Mouse (Mus musculus) adrenal gland, postnatal 36 days (tissue): ENCODE results near the gene Taar7f. TPM values are rescaled to one million over a fixed set of nuclear protein-coding genes. Genes with fewer than 3 reads are reported as not detected.
"Not testable (repeated sequence)": the region's sequence is repeated elsewhere in the genome, so short reads cannot be mapped to it uniquely, and the experiment has no call there.

Experiments
- DNase-seq, 2 experiments: peaks; one replicate each; pipeline ENCODE4 v3.0.0; 2021; ENCODE audit warnings: mixed read lengths in 1 of 2
- long read RNA-seq, 2 experiments: library from polyadenylated mRNA; stranded (forward); transcript quantifications; one replicate each; pipeline ENCODE4 v2.0.0; 2021; ENCODE audit warnings: borderline sequencing depth in 2 of 2
- total RNA-seq, 2 experiments: library from RNA; stranded (reverse); gene quantifications; 2 replicates each; pipeline ENCODE4 v1.2.3; 2021

Gene Taar7f
- not detected for total RNA-seq
- long read RNA-seq, experiment 1 = 0 reads
- long read RNA-seq, experiment 2 = 0 reads

DNA sequence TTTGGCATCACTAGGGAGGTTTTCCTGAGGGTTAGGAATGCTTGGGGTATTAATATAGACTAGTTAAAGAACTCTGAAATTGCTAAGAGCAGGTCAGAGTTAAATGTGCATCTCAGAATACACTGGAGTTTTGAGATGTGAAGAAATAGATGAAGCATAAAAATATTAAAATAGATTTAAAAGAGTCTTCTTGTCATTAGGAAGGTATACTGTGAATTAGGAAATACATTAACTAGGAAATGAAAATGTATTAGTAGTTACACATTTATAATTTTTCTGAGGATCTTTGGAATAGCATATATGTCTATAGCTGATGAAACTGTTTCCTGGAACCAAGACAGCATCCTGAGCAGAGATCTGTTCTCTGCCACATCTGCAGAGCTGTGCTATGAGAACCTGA, at the start of gene Taar7f:
Taar7f (plus strand) TSS at position 301 of the 400 bp plus-strand sequence.
- no peak for DNase-seq

DNA sequence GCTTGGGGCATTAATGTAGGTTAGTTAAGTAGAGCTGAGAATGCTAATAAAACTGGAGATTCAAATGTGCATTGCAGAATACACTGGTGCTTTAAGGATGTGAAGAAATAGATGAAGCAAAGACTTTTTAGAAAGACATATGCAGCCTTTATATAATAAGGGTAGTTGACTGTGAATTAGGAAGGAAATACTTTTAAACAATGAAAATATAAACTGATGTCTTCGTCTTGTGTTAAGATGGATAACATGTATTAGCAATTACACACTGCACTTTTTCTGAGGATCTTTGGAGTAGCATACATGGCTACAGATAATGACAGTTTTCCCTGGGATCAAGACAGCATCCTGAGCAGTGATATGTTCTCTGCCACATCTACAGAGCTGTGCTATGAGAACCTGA, 49.7 kb upstream of the Taar7f start, which contains the start of gene Taar7b:
Taar7b (plus strand) TSS at position 301 of the 400 bp plus-strand sequence.
- no peak for DNase-seq

DNA sequence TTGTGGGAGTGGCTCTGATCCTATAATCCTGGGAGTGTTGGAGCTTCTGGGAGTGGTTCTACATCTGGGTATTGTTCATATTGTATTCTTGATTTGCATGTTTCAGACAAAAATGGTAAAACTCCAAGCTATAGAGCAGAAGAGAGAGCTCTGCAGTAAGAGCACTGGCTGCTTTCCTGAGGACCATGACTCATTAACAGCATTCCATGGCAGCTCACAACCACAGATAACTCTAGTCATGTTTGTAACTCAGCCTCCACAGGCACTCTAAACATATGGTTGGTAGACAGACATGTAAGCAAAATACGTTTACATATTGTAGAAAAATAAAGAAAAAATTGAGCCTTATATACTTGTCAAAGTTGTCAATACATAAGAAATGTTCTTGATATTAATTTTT, 42.9 kb upstream of the Taar7f start:
- no peak for DNase-seq

DNA sequence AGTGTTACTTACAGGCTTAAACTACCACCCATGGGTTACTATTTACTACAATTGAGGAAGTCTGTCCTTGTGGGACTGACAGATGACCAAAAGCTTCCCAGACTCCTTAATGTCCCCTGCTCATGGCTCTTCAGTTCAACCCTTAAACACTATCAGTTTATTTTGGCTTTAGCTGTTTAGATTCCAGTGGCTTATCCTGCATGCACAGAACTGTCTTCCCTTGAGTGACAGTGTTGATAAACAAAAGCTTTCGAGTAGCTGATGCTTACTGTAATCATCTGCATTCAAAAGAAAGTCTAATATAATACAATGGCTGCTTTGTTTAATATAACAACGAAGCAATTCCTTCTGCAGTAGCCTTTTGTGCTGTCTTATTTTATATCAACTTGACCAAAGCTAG, 42.3 kb upstream of the Taar7f start:
- no peak for DNase-seq

DNA sequence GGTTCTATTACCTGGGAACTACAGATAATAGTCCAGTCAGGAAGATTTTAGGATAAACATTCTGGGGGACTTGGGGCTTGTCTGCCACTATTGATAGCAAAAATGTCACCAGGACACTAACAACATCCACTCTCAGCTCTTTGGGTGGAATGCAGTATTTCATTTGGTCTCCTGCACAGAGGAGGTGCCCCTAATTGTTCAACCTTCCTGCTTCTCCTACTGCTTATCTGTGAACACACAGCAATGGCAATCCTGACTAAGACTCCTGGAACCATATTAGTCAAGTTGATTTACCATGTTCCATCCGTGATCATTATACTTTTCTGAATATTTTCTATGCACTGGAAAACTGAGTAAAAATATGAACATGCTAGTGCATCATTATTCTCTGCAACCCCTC, 41.2 kb upstream of the Taar7f start:
- no peak for DNase-seq

DNA sequence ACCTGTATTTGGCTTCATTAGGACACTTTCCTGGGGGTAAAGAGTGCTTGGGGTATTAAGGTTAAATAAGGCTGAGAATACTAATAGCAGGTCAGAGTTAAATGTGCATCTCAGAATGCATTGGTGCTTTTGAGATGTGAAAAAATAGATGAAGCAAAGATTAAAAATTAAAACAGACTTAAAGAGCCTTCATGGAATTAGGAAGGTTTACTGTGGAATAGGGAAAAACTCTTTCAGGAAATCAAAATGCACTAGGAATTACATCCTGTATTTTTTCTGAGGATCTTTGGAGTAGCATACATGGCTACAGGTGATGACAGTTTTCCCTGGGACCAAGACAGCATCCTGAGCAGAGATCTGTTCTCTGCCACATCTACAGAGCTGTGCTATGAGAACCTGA, 22.4 kb upstream of the Taar7f start, which contains the start of gene Taar7d:
Taar7d (plus strand) TSS at position 301 of the 400 bp plus-strand sequence.
- no peak for DNase-seq

DNA sequence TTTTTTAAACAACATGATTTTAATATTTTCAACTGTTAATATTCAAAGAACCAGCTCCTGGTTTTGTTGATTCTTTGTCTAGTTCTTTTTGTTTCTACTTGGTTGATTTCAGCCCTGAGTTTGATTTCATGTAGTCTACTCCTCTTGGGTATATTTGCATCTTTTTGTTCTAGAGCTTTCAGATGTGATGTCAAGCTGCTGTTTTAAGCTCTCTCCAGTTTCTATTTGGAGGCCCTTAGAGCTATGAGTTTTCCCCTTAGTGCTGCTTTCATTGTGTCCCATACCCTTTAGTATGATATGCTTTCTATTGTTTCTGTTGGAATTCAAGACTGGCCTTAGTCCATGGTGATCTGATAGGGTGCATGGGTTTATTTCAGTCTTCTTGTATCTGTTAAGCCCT, 18.0 kb upstream of the Taar7f start:
- DNase-seq = no peak

DNA sequence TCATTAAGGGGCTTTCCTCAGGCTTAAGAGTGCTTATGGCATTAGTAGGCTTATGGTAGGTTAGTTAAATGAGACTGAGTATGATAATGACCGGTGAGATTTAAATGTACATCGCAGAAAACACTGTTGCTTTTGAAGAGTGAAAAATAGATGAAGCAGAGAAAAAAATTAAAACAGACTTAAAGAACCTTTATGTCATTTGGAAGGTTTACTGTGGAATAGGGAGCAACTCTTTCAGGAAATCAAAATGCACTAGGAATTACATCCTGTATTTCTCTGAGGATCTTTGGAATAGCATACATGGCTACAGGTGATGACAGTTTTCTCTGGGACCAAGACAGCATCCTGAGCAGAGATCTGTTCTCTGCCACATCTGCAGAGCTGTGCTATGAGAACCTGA, 12.0 kb upstream of the Taar7f start, which contains the start of gene Taar7e:
Taar7e (plus strand) TSS at position 301 of the 400 bp plus-strand sequence.
- no peak for DNase-seq

DNA sequence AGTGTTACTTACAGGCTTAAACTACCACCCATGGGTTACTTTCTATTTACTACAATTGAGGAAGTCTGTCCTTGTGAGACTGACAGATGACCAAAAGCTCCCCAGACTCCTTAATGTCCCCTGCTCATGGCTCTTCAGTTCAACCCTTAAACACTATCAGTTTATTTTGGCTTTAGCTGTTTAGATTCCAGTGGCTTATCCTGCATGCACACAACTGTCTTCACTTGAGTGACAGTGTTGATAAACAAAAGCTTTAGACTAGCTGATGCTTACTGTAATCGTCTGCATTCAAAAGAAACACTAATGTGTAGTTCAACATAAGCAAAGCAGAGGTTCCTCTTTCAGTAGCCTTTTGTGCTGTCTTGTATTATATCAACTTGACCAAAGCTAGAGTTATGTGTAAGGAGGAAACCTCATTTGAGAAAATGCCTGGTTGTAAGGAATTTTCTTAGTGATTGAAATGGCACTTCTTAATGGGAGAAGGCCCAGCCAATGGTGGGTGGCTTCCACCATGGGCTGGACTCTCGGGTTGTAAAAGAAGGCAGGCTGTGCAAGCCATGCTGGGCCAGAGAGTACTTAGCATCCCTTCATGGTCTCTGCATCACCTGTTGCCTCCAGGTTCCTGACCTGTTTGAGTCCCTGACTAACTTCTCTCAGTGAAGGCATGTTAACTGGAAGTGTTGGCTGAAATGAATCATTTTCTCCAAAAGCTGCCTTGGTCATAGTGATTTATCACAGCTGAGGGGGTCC, 9.0 kb upstream of the Taar7f start:
- DNase-seq = no peak

DNA sequence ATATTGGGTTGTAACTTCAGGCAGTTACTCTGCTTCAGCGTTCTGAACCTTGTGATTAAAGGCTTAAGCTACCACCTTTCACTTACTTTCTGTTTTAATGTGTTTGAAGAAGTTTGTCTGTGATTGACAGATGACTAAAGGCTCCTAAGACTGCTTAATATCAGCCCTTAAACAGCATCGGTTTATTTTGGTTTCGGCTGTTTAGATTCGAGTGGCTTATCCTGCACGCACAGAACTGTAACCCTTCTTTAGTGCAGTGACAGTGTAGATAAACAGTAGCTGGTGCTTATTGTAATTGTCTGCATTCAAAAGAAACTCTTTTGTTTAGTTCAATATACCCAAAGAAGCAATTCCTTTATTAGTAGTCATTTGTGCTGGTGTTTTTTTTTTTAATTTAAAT, 2.7 kb downstream of the Taar7f start:
- no peak for DNase-seq

DNA sequence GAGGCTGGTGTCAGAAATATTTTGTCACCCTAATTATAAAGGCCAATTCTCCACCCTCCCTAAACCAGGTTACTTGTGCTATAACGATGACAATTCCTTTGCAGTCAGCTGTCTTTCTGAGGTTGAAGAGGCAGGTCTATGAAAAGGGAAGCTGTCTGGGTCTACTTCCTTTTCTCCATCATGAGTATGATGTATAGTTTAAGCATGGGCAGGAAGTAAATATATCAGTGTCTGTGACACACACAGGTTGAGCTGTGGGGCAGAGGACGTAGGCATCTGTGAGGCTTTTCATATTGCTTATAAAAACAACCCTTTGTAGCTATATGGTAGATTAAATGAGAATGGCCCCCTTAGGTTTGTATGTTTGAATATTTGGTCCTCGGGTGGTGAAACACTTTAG, 9.7 kb downstream of the Taar7f start:
- DNase-seq = no peak

DNA sequence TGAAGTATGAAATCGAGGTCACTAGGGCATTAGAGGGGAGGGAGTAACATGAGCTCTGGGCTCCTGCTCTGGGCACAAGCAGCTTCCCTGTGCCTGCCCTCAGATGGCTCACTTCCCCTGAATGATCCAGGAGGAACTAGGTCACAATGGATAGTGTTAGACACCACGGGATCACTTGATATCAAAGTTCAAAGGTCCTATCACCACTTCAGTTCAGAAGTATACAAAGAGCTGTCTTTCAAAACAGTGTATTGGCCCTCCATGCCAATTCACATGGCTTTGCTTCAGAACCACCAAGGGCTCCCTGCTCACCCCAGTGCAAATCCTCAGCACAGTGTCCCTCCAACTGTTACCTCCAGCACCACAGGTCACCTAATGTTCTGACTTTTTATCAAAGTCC, 25.4 kb downstream of the Taar7f start:
- DNase-seq = not testable (repeated sequence)

DNA sequence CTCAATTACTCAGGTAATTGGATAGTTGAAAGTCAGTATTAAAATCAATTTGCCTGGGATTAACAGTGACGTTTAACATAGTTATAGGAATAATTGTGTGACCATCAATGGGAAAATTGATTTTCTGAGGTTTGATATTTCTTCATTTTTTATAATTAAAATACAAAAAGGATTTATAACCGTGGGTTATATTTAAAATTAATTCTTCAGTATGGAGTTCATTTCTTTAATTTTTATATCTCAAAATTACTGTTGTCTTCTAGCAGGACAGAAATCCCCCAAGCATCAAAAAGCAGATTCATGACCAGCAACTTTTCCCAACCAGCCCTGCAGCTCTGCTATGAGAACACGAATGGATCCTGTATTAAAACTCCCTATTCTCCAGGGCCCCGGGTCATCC, 26.9 kb downstream of the Taar7f start, which contains the start of gene Taar8a:
Taar8a (plus strand) TSS at position 301 of the 400 bp plus-strand sequence.
- DNase-seq = not testable (repeated sequence)

DNA sequence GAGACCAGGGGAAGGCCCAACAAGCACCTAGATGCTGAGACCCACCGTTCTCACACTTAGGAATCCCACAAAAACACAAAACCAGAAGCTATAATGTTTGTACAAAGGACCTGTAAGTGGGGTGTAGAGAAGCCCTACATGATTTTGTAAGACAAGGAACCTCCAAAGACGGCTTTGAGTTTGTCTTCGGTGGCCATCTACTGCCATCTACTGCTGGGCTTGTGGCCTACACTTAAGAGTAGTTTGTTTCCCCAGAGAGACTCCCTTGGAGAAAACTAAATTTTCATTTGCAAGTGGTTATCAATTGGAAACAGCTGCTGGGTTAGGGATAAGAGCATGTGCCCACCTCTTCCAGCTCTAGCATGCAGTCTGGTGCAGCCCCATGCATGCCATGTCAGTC, 30.9 kb downstream of the Taar7f start:
- DNase-seq = peak; percentile 36 to 54

DNA sequence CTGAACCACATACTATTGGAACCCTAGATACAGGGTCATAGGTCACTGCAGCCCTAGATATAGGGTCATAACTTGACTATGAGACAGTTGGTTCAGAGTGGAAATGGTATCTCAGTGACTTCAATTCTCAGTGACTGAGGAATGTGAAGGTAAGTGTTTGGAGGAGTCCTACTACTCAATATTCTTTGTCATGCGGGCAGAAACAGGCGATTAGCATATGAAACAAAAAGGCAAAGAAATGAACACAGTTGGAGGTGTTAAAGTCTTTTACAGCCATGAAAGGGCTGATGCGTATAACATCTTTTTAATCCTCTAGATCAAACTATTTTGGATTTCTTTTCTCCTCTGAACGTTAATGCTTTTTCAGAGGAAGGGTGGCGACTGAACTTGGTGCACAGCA, 36.6 kb downstream of the Taar7f start:
- no peak for DNase-seq

DNA sequence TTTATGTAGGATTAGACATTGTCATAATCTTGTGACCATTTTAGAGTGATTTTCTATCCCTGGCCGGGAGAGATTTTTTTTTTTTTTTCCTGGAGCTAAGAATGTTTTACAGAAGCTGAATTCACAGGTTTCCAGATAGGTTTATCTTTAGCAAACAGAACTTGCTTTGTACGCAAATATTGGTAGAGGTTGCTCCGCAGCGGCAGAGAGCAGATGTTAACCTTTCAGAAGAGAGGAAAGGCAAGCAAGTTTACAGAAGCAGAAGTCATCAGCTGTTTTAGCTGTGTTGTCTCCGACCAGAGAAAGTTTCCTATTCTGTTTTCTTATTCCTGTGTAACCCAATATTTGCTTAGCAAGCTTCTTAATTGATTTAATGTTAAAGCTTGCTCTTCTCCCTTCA, 37.2 kb downstream of the Taar7f start:
- DNase-seq = no peak

DNA sequence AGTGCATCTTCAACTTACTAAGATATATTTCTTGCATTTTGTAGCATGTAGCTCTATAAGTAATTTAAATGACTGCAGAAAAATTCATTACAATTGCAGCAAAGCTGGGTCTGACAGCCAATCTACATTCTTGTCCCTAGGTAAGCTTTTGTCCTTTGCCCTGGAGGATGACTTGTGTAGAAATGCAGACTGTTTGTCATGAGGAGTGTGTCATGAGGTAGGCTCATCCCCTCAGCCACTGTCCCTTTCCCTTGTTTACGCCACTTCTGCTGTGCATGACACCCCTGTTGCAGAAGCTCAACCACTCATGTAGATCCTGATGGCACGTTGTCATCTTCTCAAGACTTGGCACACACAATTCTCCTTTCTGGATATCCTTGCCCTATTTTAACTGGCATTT, 37.9 kb downstream of the Taar7f start:
- DNase-seq = no peak

DNA sequence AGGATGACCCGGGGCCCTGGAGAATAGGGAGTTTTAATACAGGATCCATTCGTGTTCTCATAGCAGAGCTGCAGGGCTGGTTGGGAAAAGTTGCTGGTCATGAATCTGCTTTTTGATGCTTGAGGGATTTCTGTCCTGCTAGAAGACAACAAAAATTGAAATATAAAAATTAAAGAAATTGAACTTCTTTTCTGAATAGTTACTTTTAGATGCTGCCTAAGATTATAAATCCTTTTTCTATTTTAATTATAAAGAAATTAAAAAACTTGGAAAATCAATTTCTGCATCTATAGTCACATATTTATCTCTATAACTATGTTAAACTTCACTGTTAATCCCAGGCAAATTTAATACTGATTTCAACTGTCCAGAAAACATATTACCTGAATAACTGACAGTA, 42.9 kb downstream of the Taar7f start, which contains the start of gene Taar8b:
Taar8b (minus strand) TSS at position 101 of the 400 bp plus-strand sequence.
- DNase-seq = no peak

DNA sequence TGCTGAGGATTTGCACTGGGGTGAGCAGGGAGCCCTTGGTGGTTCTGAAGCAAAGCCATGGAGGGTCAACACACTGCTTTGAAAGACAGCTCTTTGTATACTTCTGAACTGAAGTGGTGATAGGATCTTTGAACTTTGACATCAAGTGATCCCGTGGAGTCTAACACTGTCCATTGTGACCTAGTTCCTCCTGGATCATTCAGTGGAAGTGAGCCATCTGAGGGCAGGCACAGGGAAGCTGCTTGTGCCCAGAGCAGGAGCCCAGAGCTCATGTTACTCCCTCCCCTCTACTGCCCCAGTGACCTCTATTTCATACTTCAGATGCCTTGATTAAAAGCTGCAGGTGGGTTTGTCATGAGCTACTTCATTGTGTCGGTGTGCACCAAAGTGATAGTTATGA, 47.7 kb downstream of the Taar7f start:
- not testable (repeated sequence) for DNase-seq
